Mouse (Mus musculus): ENCODE measurements around the gene Rrnad1. TPM values are rescaled to one million over a fixed set of nuclear protein-coding genes. Genes with fewer than 3 reads are reported as not detected.
"Not testable (repeated sequence)": the region's sequence is repeated elsewhere in the genome, so short reads cannot be mapped to it uniquely, and the experiment has no call there.

Gene Rrnad1
- polyA plus RNA-seq, 1 experiment: 17.5 TPM

DNA sequence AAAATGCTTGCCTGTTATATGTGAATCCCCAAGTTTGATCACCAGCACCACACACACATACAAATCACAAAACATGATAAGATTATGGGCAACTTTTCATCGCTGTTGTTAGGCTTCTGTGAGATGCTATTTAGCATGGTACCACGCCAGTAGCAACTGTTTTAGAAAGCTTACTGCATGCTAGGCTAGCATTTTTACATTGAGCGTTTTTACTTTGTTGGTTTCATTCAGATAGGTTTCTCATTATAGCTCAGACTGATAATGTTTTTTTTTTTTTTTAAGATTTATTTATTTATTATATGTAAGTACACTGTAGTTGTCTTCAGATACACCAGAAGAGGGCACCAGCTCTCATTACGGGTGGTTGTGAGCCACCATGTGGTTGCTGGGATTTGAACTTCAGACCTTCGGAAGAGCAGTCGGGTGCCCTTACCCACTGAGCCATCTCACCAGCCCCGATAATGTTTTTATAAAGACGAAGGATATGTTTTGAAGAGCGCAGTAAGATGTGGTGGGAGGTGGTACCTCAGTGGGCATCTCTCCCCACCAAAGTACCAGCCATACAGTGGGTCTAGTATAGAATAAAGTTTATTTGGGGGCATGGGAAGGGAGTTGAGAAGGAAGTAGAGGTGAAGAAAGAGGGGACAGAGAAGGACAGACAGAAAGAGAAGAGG lies 10.1 kb downstream of the Rrnad1 start:
- WGBS: 48% methylated on average over 9 of the region's 9 CpGs
- DNase-seq (ENCODE audit: low read depth, low spot score): no peak

DNA sequence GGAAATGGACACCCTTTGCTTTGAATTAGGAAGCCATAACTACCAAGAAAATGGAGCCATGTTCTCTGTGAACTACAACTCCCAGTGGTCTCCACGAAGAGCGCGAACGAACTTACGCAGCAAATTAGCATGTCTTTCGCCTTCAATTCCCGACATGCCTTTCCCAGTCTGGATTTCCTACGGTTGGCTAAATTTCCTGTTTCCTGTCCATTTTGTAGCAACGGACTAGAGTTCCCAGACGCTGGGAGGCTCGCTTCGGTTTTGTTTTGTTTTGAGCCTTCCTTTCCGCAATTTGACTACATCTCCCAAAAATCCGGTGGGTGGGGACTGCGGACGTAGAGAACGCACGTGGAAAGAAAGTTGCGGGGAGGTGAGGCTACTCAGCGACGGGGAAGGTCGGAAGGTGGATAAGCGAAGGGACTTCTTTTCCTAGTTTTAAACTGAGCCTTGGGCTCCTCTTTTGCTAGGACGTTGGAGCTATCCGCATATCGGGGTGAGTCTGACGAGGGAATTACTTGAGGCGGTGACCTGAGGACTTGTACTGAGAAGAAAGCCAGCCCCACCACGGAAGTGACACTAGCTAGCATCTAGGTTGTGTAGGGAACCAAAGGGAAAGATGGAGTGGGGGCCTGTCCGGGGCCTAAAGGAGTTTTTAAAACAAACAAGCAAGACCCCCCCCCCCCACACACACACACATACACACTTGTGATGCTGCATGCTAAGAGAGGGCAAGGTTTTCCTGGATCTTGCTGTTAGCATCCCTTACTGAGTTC lies 11.0 kb downstream of the Rrnad1 start, which contains the start of gene Mrpl24:
Gene Mrpl24 (plus strand): TSS at position 171 of the 773 bp plus-strand sequence.
- under 1% methylated on average over 30 of the region's 30 CpGs for WGBS
- peak; percentile 90 for DNase-seq (ENCODE audit: low read depth, low spot score)

DNA sequence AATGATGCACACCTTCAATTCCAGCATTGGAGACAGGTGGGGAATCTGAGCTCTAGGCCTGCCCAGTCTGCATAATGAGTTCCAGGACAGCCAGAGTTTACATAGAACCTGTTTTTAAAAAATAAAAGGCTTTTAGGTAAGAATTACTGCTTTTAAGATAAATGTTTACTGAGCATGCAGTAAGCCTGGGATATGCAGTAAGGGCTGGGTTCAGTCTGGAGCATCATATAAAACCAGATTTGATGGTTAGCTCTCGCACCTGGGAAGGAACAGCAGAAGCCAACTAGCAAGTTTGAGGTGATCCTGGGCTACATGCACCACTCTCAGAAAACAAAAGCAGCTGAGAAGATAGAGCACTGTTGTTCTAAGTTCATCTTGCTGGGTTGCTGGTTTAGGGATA lies 12.0 kb downstream of the Rrnad1 start:
- WGBS: 84% methylated on average over 1 of the region's 1 CpGs
- DNase-seq (ENCODE audit: low read depth, low spot score): no peak

DNA sequence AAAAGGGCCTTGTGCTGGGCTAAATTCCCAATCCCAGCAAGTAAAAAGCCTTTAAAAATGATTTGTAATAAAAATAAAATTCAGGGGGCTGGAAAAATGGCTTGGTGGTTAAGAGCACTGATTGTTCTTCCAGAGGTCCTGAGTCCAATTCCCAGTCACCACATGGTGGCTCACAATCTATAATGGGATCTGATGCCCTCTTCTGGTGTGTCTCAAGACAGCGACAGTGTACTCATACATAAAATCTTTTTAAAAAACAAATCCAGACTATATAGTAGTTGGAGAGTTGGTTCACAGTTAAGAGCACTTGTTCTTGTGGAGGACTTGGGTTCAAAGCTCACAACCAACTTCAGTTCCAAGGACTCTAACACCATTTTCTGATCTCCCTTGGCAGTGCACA lies 13.5 kb downstream of the Rrnad1 start:
- no peak for DNase-seq (ENCODE audit: low read depth, low spot score)
- WGBS: 88% methylated on average over 1 of the region's 1 CpGs

DNA sequence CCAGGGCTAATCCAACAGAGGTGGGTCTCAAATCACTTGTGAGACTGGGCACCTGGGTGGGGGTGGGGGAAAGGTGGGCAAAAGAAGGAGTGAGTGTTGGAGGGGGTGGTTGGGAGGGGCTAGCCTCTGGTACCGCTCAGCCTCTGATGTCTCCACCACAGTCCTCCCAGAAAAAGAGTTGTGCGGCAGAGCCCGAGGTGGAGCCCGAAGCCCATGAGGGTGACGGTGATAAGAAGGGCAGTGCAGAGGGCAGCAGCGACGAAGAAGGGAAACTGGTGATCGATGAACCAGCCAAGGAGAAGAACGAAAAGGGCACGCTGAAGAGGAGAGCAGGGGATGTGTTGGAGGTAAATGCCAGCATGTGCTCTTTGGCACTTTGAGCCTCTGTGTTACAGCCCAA lies 16.6 kb downstream of the Rrnad1 start:
- 90% methylated on average over 10 of the region's 10 CpGs for WGBS
- DNase-seq (ENCODE audit: low read depth, low spot score): no peak

DNA sequence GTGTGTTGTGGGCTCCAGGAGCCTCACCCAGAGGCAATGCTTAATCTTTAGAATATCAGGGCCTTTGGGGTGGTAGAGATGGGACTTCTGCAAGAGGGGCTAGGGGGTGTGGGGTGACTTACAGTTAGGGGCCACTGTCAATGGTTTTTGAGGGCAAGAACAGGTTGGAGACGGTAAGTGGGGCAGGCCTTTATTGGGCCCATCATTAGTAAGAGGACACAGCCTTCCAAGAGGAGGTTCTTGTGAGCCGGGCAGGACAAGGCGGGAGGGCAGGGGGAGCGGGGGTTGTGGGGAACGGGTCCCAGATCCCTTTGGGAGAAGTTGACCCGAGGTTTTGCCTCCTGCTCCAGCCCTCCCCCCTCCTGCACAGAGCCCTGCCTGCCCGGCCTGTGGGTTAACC lies 17.0 kb downstream of the Rrnad1 start:
- DNase-seq (ENCODE audit: low read depth, low spot score): no peak

DNA sequence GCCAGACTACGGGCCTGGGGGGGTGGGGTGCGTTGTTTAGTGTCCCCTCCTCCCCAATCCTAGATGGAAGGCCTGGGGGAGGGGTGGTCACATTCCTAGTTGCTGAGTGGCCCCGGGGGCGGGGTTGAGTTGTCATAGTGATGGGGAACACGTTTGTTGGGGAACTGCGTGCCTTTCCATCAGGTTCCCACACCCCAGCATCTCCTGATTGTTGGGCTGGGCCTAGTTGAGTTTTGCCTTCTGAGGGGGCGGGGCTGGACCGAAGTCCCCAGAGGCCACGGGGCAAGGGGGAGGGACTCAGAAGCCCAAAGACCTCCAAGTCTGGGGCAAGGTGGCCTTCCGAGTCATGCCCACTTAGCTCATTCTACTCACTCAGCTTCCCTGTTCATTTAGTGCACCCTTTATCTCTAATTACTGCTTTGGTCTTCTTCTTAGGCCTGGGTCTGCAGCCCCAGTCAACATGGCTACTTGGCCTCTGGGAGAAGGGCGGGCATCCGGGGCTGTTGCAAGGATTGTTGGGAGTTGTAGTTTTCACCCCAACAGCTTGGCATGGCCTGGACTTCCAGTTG lies 19.9 kb downstream of the Rrnad1 start:
- WGBS: 4% methylated on average over 12 of the region's 12 CpGs
- no peak for DNase-seq (ENCODE audit: low read depth, low spot score)

More for the DNA sequence above, 17.0 kb downstream of the Rrnad1 start:
- 80% methylated on average over 7 of the region's 7 CpGs for WGBS

DNA sequence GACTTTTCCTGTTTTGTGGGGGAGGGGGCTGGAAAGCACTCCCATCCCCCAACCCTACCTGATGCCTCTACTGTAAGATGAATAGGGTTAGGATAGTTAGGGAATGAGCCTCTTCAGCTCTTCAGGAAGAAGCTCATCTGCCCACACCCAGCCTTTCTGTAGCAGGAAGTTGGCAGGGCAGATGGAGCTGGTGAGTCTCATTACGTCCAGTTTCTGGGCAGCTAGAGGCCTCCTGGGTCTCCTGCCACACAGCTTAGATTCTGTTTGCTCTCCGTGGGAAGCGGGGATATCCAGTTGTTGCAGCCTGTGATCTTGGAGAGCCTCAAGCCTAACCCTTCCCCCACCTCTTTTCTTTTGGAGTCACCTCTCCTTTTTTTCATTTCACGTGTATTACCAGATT lies 20.6 kb downstream of the Rrnad1 start:
- 1% methylated on average over 4 of the region's 4 CpGs for WGBS
- DNase-seq (ENCODE audit: low read depth, low spot score): no peak

DNA sequence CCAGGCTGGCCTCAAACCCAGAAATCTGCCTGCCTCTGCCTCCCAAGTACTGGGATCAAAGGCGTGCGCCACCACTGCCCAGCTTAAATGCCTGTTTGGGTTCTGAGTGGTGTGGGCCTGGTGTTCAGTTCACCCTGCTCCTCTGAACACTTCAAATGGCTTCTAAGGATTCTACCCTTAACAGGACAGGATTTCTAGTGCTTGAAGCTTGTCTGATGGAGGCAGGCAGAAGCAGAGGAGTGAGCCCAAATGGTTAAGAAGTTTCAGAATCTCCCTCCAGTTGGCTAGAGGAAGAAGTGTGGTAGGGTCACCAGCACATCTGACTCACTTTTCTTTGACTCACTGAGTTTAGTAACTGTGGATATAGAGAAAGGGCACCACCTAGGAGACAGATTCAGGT lies 21.1 kb downstream of the Rrnad1 start:
- 85% methylated on average over 2 of the region's 2 CpGs for WGBS

DNA sequence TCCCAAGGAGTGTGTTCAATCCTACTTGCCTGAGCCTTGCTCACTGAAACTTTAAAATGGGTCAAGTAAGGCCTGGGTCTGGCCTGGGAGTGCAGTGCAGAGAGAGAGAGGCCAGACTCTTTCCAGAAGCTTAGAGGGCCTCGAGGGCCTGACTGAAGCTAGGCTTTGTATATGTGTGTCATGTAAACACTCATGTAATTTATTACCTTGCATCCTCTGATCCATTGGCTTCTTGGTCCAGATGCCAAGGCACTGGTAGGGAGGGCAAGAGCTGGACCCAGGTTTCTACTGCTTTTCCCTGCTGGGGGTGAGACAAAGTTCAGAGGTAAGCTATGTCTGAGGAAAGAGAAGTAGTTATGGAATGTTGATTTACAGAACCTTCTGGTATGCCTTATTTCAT lies 22.6 kb downstream of the Rrnad1 start:
- WGBS: 0% methylated on average over 1 of the region's 1 CpGs
- DNase-seq (ENCODE audit: low read depth, low spot score): no peak

More for the DNA sequence above, 21.1 kb downstream of the Rrnad1 start:
- DNase-seq (ENCODE audit: low read depth, low spot score): no peak

DNA sequence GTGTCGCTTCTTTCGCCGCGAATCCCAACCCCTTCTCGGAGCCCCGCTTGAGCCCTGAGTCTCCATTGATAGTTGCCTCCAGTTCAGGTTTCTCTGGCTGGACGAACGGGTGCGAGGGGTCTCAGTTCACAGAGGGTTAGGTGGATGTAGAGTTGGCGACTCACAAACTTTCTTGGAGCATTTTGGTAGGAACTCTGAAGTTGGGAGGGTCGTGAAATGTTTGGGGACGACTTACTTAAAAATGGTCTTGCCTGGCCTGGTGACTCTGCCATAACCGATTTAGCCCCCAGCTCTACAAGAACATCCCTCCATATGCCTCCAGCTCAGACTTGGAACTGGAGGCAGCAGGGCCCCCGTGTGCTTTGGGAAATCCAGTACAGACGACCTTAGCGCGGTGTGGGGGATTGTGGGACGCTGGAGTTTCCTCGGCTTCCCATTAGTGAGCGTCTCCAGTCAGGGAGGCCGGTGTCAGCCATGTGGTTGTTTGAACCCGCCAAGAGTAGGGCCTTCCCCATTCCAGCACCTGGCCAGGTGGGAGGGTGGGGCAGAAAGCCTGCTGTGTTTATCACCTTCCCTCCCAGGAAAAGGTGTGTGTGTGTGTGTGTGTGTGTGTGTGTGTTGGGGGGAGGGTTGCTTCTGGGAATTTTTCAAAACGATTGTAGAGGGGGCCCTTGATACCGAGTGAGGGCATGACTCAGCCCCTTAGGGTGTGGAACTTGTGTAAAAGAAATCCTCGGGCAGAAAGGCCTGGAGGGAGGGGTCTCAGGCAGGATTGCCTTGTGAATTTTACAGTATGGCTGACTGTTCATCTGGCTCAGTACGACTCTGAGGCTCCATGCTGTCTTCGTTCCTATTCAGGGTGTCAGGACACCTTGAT lies 23.3 kb downstream of the Rrnad1 start:
- DNase-seq (ENCODE audit: low read depth, low spot score): no peak
- WGBS: under 1% methylated on average over 27 of the region's 27 CpGs

DNA sequence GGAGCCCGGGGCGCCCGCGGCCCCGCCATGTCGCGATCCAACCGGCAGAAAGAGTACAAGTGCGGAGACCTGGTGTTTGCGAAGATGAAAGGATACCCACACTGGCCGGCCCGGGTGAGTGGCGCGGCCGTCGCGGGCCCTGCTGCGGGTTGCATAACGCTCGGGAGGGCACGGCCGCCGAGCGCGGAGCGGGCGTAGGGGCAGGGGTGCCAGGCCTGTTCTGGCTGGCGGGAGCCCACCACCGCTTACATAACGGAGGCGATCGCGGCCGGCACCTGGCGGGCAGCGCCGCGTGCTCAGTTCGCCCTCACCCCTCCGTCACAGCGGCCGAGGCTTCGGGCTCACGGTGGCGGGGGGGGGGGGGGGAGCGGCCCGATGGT lies 23.9 kb downstream of the Rrnad1 start:
- WGBS: under 1% methylated on average over 34 of the region's 47 CpGs
- DNase-seq (ENCODE audit: low read depth, low spot score): no peak

DNA sequence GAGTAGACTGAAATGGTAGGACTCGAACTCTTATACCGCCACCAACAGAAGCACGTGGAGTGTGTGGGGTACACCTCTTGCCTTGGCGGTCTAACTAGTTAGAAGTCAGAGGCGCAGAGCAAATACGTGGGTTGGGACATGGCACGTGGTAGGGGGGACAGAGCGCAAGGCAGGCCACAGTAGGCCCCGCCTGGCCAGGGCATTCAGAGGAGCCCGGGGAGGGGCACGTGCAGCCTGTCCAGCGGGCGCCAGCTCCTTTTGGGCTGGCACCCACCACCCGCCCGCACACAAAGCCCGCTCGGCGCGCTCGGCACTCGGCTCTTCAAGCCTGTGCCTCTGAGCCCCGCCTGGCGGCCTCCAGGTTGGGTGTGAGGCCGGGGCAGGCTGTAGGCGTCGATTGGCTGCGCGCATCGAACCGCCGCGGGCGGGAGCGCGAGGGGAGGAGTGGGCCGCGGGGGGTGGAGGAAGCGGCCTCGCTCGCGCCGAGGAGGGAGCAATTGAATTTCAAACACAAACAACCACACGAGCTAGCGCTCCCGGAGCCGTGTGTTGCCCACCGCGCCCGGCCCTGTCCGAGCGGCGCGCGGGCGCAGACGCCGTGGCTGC lies 24.5 kb downstream of the Rrnad1 start, which contains the start of gene Hdgf:
Gene Hdgf (plus strand): TSS at position 442 of the 606 bp plus-strand sequence.
- under 1% methylated on average over 57 of the region's 57 CpGs for WGBS
- DNase-seq (ENCODE audit: low read depth, low spot score): peak; percentile 70

DNA sequence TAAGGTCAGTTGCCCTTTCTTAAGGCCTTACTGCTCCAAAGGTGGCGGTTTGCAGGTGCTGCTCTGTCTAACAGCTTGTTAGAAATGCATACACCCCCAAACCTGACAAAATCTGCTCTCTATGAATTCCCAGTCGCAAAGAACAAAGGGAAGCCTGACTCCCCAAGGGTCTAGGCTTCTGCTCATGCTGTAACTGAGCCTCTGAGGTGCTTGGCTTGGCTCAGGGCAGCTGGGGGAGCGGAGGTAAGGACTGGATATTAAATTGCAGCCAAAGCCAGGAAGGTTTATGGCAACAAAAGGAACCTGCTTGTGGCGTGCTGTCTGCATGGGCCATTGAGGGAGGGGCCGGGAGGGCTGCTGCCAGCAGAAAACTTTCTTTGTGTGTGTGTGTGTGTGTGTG lies 26.7 kb downstream of the Rrnad1 start:
- 67% methylated on average over 5 of the region's 5 CpGs for WGBS
- no peak for DNase-seq (ENCODE audit: low read depth, low spot score)

DNA sequence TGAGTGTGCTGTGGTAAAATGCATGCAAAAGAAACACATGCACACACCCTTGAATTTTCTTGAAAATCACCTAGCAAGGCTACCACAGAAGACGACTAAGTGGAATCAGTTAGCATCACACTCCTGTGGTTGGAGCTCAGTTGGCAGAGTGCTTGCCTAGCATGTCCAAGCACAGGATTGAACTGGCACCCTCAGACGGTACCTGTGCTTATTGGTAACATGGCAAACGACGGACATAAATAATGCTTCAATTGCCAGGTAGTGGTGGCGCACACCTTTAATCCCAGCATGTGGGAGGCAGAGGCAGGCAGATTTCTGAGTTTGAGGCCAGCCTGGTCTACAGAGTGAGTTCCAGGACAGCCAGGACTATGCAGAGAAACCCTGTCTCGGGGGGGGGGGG lies 28.6 kb downstream of the Rrnad1 start:
- DNase-seq (ENCODE audit: low read depth, low spot score): not testable (repeated sequence)
- WGBS: 80% methylated on average over 6 of the region's 6 CpGs

DNA sequence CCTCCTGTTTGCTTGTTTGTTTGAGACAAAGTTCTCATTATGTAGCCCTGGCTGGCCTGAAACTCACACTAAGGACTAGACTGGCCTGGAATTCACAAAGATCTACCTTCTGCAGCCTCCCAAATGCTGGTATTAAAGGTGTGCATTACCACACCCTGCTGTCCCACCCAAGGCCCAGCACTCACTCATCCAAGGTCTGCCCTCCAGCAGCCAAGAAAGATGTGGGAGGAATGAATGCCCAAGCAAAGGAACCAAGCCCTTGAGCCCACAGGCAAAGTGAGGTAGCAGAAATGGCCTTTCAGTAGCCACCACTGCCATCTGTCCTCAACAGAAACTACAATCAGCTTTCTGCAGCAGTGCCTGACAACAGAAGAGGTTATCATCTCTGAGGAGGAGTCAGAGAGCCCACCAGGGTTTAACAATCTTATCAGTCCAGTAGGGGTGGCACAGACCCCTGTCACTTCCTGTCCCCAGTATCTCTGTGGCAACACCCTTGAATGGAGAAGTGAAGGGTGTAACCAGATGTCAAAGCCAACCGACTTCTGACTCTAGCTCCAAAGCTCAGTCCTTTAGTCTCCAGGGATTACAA lies 29.4 kb downstream of the Rrnad1 start:
- 36% methylated on average over 1 of the region's 1 CpGs for WGBS

DNA sequence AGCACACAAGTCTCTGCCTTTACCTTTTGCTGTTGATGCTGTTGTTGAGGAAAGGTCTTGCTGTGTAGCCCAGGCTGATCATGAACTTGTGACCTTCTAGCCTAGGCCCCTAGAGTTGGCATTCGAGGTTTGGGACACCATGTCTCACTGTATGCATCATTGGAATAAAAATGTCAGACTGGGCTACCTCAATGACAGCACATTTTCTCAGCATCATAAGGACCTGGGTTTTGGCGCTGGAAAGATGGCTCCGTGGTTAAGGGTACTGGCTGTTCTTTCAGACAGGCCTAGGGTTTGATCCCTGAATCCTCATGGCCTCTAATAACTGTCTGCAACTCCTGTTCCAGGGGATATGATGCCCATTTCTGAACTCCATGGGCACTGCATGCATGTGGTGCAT lies 30.7 kb downstream of the Rrnad1 start:
- DNase-seq (ENCODE audit: low read depth, low spot score): no peak
- WGBS: 83% methylated on average over 3 of the region's 3 CpGs

More for the DNA sequence above, 29.4 kb downstream of the Rrnad1 start:
- DNase-seq (ENCODE audit: low read depth, low spot score): no peak

DNA sequence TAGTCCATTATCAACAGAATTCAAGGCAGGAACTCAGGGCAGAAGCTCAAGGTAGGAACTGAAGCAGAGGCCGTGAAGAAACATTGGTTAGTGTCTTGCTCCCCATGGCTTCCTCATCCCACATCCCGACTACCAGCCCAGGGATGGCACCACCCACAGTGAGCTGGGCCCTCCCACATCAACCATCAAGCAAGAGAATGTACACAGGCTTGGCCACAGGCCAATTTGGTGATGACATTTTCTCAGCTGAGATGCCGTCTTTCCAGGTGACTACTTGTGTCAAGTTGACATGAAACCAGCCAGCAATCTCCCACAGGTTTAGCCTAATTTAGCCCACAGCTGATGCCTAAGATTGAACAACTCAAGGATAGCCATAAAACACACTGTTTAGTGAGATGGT lies 31.3 kb downstream of the Rrnad1 start:
- DNase-seq (ENCODE audit: low read depth, low spot score): no peak
- WGBS: 44% methylated on average over 3 of the region's 3 CpGs

DNA sequence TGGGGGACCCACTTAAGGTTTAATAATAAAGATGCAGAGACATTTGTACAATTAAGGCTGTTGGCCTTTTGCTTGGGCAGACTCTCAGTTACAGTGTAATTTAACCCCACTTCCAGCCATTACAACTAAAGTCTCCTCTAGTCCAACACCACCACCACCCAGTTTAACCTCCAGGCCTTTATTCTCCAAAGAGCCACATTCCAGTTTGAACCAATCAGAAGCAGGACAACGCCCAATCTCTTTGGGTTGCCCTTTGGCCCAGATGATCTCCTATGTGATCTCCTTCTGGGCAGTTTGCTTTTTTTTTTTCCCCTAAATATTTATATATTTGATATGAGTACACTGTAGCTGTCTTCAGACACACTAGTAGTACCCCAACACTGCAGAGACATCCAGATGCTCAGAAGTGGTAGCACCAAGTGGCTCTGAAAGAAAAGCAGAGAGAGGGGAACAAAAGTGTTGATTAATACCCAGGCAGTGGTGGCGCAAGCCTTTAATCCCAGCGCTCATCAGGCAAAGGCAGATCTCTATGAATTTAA lies 37.1 kb downstream of the Rrnad1 start:
- 78% methylated on average over 3 of the region's 3 CpGs for WGBS

More for the DNA sequence above, 37.1 kb downstream of the Rrnad1 start:
- DNase-seq (ENCODE audit: low read depth, low spot score): no peak

All from large intestine, adult 2 months (tissue).